Mouse (Mus musculus): ENCODE data around the gene Tgm1. TPM values are rescaled to one million over a fixed set of nuclear protein-coding genes. Genes with fewer than 3 reads are reported as not detected.

Gene Tgm1
- polyA plus RNA-seq, 1 experiment from 2014 or later: 4.3 TPM

GRCm38 (mm10) chr14:55716271-55716670, 2.5 kb upstream of the Tgm1 start:
- 100% methylated on average over 6 of the region's 6 CpGs for WGBS (ENCODE audit: missing documents)
- Histone ChIP-seq H3K36me3 (ENCODE audit: inconsistent target) (peaks cover 34% of the 10 kb centered on the region), H3K79me2 (ENCODE audit: inconsistent target) (no peaks in the 10 kb centered on the region), H3K4me3 (ENCODE audit: inconsistent target) (no peak overlapping the region), H3K27ac (no peak overlapping the region)

DNA sequence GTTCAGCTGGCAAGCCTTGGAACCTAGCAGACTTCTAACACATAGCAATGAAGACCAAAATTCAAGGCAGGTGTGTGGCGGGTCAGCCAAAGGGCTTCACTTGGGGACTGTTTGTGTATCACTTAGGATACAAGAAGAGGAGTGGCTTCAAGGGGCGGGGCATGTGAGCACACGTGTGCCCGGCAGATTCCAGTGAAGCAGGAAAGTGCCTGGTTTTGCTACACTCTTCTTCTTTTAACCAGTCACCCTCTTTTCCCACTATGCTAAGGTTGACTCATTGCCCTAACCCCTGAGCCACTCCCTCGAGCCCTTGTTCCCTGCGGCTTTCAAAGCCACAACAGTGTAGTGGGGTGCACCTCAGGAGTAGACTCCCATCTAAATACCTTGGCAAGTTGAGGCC, 1.2 kb upstream of the Tgm1 start:
- Histone ChIP-seq H3K4me3 (ENCODE audit: inconsistent target) (no peak overlapping the region), H3K36me3 (ENCODE audit: inconsistent target) (peaks cover 33% of the 10 kb centered on the region), H3K27ac (no peak overlapping the region), H3K79me2 (ENCODE audit: inconsistent target) (no peaks in the 10 kb centered on the region)
- WGBS (ENCODE audit: missing documents): 46% methylated on average over 6 of the region's 6 CpGs

DNA sequence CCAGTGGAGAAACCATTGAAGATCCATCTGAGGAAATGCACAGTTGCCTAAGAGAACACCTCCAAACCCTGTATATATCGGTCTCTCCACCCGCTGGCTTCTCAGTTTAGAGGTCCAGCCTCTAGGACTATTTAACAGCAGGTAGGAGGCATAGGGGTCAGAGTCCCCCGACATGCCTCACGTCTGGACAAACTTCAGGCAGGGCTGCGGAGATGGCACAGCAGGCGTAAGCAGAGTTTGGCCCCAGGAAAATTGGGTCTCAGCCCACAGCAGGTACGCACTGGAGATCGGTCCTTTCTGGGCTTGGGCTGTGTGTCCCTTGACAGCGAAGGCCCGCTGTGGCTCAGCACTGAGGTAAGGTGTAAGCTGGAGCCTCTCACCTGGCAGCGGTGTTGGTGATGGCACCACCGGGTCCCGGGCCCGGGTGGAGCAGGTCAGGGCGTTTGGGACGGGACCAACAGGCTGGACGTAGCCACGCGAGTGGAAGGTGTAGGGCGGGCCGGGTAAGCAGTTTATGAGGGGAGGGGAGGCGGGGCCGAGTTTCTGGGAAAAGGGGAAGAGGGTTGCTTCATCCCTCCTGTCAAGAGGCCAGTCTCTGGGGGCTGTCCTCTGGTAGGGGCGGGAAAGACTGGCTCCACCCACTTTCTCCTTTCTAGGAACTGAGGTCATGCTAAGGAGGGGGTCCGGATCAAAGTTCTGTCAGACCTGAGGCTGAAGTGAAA, 558 bp downstream of the Tgm1 start:
- Histone ChIP-seq H3K79me2 (ENCODE audit: inconsistent target) (no peaks in the 10 kb centered on the region), H3K27ac (no peak overlapping the region), H3K4me3 (ENCODE audit: inconsistent target) (no peak overlapping the region; the same call in 1 of the 2 replicates), H3K36me3 (ENCODE audit: inconsistent target) (peaks cover 17% of the 10 kb centered on the region)
- 23% methylated on average over 25 of the region's 25 CpGs for WGBS (ENCODE audit: missing documents)

DNA sequence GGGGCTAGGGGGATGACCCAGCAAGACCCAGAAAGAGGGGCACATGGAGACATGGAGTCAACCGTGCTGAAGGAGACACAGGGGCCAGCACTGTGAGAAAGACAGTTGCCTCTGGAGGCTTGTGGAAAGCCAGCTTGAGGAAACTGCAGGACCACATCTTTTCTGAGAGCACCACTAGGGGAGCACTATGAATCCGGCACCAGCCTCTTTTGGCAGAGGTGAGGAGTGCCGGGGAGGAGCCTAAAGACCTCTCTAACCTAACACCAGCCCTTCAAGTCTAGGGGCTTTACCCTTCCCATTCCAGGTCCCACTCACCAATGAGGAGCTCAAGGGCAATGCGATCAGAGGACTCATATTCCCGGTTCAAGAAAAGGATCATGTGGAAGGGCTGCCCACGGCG, 1.9 kb downstream of the Tgm1 start:
- no peak overlapping the region for H3K27ac ChIP-seq
- H3K79me2 ChIP-seq (ENCODE audit: inconsistent target): no peaks in the 10 kb centered on the region
- H3K4me3 ChIP-seq (ENCODE audit: inconsistent target): no peak overlapping the region
- H3K36me3 ChIP-seq (ENCODE audit: inconsistent target): peaks cover 5% of the 10 kb centered on the region; the same call in 1 of the 2 replicates
- WGBS (ENCODE audit: missing documents): 86% methylated on average over 7 of the region's 7 CpGs

DNA sequence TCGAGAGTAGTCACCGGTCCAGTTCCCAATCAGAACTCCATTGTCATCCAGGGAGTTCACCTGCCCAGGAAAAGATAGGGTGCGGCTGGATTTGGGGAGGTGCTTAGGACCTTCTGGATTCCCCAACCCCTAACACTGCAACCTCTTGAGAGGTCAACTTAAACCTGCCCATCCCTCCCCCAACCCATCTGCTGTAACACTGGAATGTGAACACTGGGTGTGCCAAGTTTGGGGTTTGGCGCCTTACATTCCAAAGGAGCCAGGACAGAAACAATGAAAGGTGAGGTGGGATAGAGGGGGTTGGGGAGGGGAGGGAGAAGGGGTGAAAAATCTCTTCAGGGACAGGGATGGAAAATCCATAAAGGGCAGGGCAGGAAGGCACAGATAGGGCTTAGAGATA, 4.2 kb downstream of the Tgm1 start:
- WGBS (ENCODE audit: missing documents): 99% methylated on average over 4 of the region's 4 CpGs

GRCm38 (mm10) chr14:55707397-55707796, 6.3 kb downstream of the Tgm1 start:
- no peak overlapping the region for H3K4me3 ChIP-seq (ENCODE audit: inconsistent target)
- H3K79me2 ChIP-seq (ENCODE audit: inconsistent target): no peaks in the 10 kb centered on the region
- H3K27ac ChIP-seq: no peak overlapping the region
- H3K36me3 ChIP-seq (ENCODE audit: inconsistent target): no peaks in the 10 kb centered on the region
- 94% methylated on average over 5 of the region's 5 CpGs for WGBS (ENCODE audit: missing documents)

More for the DNA sequence above, 4.2 kb downstream of the Tgm1 start:
- Histone ChIP-seq H3K36me3 (ENCODE audit: inconsistent target) (no peaks in the 10 kb centered on the region), H3K4me3 (ENCODE audit: inconsistent target) (no peak overlapping the region), H3K79me2 (ENCODE audit: inconsistent target) (no peaks in the 10 kb centered on the region), H3K27ac (no peak overlapping the region)

DNA sequence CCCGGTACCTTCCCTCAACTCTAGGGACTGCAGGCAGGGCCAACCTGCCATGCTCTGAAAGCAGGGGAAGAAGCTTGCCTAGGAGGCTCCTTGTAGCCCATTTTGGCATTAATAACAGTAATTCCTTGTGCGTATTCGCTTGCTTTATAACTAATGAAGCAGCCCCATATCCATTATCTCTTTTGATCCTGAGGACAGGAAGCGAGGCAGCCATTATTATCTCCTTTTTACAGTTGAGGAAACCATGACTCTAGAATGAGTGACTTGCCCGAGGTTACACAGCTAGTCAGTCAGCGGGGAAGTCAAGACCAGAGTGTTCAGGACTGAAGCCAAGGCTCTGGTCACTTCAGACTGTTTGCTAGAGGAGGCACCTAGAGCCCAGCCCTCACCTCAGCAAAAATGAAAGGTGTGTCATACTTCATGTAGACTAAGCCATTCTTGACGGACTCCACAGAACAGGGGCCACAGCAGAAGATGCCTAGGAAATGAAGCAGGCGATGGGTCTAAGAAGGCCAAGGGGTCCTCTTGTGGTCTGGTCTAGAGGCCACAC, 7.6 kb downstream of the Tgm1 start:
- no peaks in the 10 kb centered on the region for H3K79me2 ChIP-seq (ENCODE audit: inconsistent target)
- no peak overlapping the region for H3K4me3 ChIP-seq (ENCODE audit: inconsistent target)
- H3K36me3 ChIP-seq (ENCODE audit: inconsistent target): no peaks in the 10 kb centered on the region
- WGBS (ENCODE audit: missing documents): 97% methylated on average over 8 of the region's 8 CpGs
- H3K27ac ChIP-seq: no peak overlapping the region

GRCm38 (mm10) chr14:55702761-55703160, 11.0 kb downstream of the Tgm1 start:
- Histone ChIP-seq H3K36me3 (ENCODE audit: inconsistent target) (no peaks in the 10 kb centered on the region), H3K79me2 (ENCODE audit: inconsistent target) (no peaks in the 10 kb centered on the region), H3K4me3 (ENCODE audit: inconsistent target) (no peak overlapping the region), H3K27ac (no peak overlapping the region)
- 93% methylated on average over 6 of the region's 6 CpGs for WGBS (ENCODE audit: missing documents)

DNA sequence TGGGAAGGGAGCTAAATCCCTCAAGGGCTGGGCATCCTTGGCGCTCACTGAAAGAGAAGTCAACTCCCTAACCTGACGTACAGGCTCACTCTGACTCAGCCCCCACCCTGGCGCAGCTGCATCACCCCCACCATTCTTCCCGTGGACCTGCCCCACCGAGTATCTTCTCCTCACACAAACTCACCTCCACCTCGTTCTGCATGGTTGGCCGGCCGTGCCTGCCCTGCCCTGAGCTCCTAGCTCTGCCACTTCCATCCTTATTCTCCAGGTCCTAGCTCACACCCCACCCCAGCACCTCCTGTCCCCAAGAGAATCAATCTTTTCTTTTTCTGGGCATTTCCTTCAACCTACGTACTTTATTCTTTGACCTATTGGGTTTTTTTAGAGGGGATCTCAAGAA, 12.6 kb downstream of the Tgm1 start:
- H3K79me2 ChIP-seq (ENCODE audit: inconsistent target): no peaks in the 10 kb centered on the region
- 89% methylated on average over 8 of the region's 9 CpGs for WGBS (ENCODE audit: missing documents)
- H3K4me3 ChIP-seq (ENCODE audit: inconsistent target): no peak overlapping the region
- no peak overlapping the region for H3K27ac ChIP-seq
- no peaks in the 10 kb centered on the region for H3K36me3 ChIP-seq (ENCODE audit: inconsistent target)

DNA sequence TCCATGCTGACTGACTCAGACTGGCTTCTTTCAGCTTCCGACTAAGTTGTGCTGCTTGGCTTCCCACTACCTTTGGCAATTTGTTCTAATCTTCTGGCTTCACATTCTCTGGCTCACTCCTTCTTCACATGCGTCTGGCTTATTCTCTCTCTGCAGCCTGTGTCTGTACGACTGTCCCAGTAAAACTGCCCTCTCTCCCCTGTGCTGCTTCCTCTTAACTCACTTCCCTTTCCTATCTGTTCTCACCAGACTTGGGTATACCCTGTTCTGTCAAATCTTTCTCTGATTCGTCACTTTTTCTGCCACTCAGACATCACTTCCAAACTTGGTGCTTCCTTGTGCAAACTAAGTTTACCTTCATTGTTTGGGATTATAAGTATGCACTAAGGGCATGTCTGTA, 16.5 kb downstream of the Tgm1 start:
- Histone ChIP-seq H3K27ac (peak overlapping the region; percentile 37), H3K36me3 (ENCODE audit: inconsistent target) (no peaks in the 10 kb centered on the region), H3K79me2 (ENCODE audit: inconsistent target) (no peaks in the 10 kb centered on the region), H3K4me3 (ENCODE audit: inconsistent target) (peak overlapping the region; percentile 30)
- WGBS (ENCODE audit: missing documents): 38% methylated on average over 4 of the region's 4 CpGs

- no peaks in the 10 kb centered on the region for H3K36me3 ChIP-seq (ENCODE audit: inconsistent target)
- WGBS (ENCODE audit: missing documents): 86% methylated on average over 8 of the region's 10 CpGs
- no peak overlapping the region for H3K27ac ChIP-seq
- H3K79me2 ChIP-seq (ENCODE audit: inconsistent target): no peaks in the 10 kb centered on the region
- H3K4me3 ChIP-seq (ENCODE audit: inconsistent target): no peak overlapping the region
Observed at GRCm38 (mm10) chr14:55689433-55689832, 24.3 kb downstream of the Tgm1 start.

DNA sequence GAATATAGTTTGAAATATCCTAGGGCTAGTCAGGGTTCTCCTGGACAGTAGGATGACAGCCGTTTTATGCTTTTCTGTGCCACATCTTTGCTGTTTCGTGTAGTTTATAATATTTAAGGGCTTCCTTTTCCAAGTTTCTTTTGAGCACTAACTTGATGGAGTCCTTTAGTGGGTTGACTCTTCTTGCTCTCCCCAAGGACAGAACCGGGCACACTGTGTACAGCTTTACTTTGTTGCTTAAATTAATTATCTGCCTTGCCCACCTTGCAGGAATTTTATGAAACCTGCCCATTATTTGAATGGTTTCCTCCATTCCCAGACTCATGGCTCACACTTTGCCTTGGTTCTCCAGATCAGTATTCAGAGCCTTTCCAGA, 31.6 kb downstream of the Tgm1 start:
- H3K27ac ChIP-seq: peak overlapping the region; percentile 55
- 3% methylated on average over 3 of the region's 3 CpGs for WGBS (ENCODE audit: missing documents)

GRCm38 (mm10) chr14:55681160-55682117, 32.3 kb downstream of the Tgm1 start, which contains the start of gene Tinf2:
Tinf2 (minus strand) TSS chr14:55681820.
- peak within 1 kb of the TSS; percentile 67 for H3K4me3 ChIP-seq (ENCODE audit: inconsistent target)
- WGBS (ENCODE audit: missing documents): under 1% methylated on average over 64 of the region's 66 CpGs
- peaks cover 13% of the 10 kb centered on the region; the same call in 1 of the 2 replicates for H3K79me2 ChIP-seq (ENCODE audit: inconsistent target)
- peak within 1 kb of the TSS; percentile 55 for H3K27ac ChIP-seq
- H3K36me3 ChIP-seq (ENCODE audit: inconsistent target): peaks cover 17% of the 10 kb centered on the region

More for the DNA sequence above, 31.6 kb downstream of the Tgm1 start:
- peak overlapping the region; percentile 67 for H3K4me3 ChIP-seq (ENCODE audit: inconsistent target)
- H3K79me2 ChIP-seq (ENCODE audit: inconsistent target): peaks cover 13% of the 10 kb centered on the region; the same call in 1 of the 2 replicates
- H3K36me3 ChIP-seq (ENCODE audit: inconsistent target): peaks cover 16% of the 10 kb centered on the region

- peaks cover 29% of the 10 kb centered on the region for H3K36me3 ChIP-seq (ENCODE audit: inconsistent target)
- no peak overlapping the region for H3K27ac ChIP-seq
- H3K4me3 ChIP-seq (ENCODE audit: inconsistent target): no peak overlapping the region
- peaks cover 31% of the 10 kb centered on the region for H3K79me2 ChIP-seq (ENCODE audit: inconsistent target)
- 56% methylated on average over 4 of the region's 4 CpGs for WGBS (ENCODE audit: missing documents)
Observed at GRCm38 (mm10) chr14:55677615-55678014, 36.1 kb downstream of the Tgm1 start.

GRCm38 (mm10) chr14:55672741-55673060, 41.0 kb downstream of the Tgm1 start:
- H3K27ac ChIP-seq: no peak overlapping the region
- H3K4me3 ChIP-seq (ENCODE audit: inconsistent target): peak overlapping the region; percentile 98
- WGBS (ENCODE audit: missing documents): 63% methylated on average over 7 of the region's 7 CpGs
- peaks cover 63% of the 10 kb centered on the region for H3K79me2 ChIP-seq (ENCODE audit: inconsistent target)
- H3K36me3 ChIP-seq (ENCODE audit: inconsistent target): peaks cover 12% of the 10 kb centered on the region; the same call in 1 of the 2 replicates

Data from macrophage (primary cell).